Mouse (Mus musculus) kidney, embryonic 15.5 days (tissue): ENCODE results near the gene Dnm3. TPM values are rescaled to one million over a fixed set of nuclear protein-coding genes. Genes with fewer than 3 reads are reported as not detected.

ENCODE experiments used
- ATAC-seq: fragments of 200-750 bp; cut with Nextera tagmentation; replicated peaks from 2 replicates; pipeline ENCODE4 v1.8.0; 2017; ENCODE audit warnings: moderate TSS enrichment; ENCODE audit not compliant: low FRiP score
- H3K27ac ChIP-seq: fragments of 300-500 bp; sonication (generic); 2 replicates; pipeline ENCODE4 v1.5.1; 2015; ENCODE audit warnings: mild to moderate bottlenecking, inconsistent platforms
- H3K27me3 ChIP-seq: fragments of 300-500 bp; sonication (generic); 2 replicates; pipeline ENCODE4 v1.6.1; 2015; ENCODE audit warnings: inconsistent platforms
- H3K36me3 ChIP-seq: fragments of 300-500 bp; sonication (generic); 2 replicates; pipeline ENCODE4 v1.6.1; 2015; ENCODE audit warnings: inconsistent platforms
- H3K4me1 ChIP-seq: fragments of 300-500 bp; sonication (generic); 2 replicates; pipeline ENCODE4 v1.6.1; 2015; ENCODE audit warnings: inconsistent platforms
- H3K4me2 ChIP-seq: fragments of 300-500 bp; sonication (generic); 2 replicates; pipeline ENCODE4 v1.6.1; 2015; ENCODE audit warnings: moderate library complexity, mild to moderate bottlenecking, inconsistent platforms
- H3K4me3 ChIP-seq: fragments of 300-500 bp; sonication (generic); replicated peaks from 2 replicates; pipeline ENCODE4 v1.5.1; 2015; ENCODE audit warnings: mild to moderate bottlenecking, inconsistent platforms
- H3K9ac ChIP-seq: fragments of 300-500 bp; sonication (generic); 2 replicates; pipeline ENCODE4 v1.6.1; 2015; ENCODE audit warnings: mild to moderate bottlenecking, inconsistent platforms
- H3K9me3 ChIP-seq: fragments of 300-500 bp; sonication (generic); replicated peaks from 2 replicates; pipeline ENCODE4 v1.6.1; 2016; ENCODE audit warnings: inconsistent platforms
- WGBS: fragments of 180-500 bp; shearing (Covaris S2); methylation state at CpG from one replicate; pipeline ENCODE4 v1.1.7; 2015; ENCODE audit warnings: mixed read lengths; 5-methylcytosine and 5-hydroxymethylcytosine counted together
- polyA plus RNA-seq: library from polyadenylated mRNA; unstranded; fragments of >200 nt; fragmentation: Nextera tagmentation; extraction: Ambion mirVana; gene quantifications from 2 replicates; pipeline ENCODE4 v1.2.1, GENCODE M21; 2015

Dnm3 gene
- polyA plus RNA-seq, 1 experiment from 2014 or later = 7.6 TPM

DNA sequence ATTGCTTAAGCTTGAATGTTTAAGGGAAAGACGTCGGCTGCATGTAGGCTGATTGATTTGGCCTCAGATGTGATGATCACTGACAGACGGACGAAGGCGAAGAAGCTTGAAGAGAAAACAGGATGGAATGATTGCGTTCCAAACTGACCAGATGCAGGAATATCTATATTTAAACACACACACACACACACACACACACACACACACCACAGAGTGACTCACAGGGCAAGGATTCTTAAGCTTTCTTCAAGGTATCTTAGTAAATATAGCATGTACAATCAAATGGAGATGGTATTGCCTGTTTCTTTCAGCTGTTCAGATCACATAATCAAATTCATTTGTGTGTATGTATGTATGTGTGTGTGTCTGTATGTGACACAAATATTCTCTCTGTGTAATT, 425.1 kb downstream of the Dnm3 start:
- H3K9ac ChIP-seq = no peak overlapping the region
- H3K36me3 ChIP-seq = no peaks in the 10 kb centered on the region
- H3K4me2 ChIP-seq = no peak overlapping the region
- 90% methylated on average over 6 of the region's 6 CpGs for WGBS
- H3K4me3 ChIP-seq = no peak overlapping the region
- peaks cover 6% of the 10 kb centered on the region; the same call in 1 of the 2 replicates for H3K4me1 ChIP-seq
- 0 out of 2 replicates have a peak overlapping the region, but pooled peaks have one; percentile 72 for H3K27ac ChIP-seq
- ATAC-seq = no peak
- H3K9me3 ChIP-seq = no peaks in the 10 kb centered on the region
- no peaks in the 10 kb centered on the region for H3K27me3 ChIP-seq

DNA sequence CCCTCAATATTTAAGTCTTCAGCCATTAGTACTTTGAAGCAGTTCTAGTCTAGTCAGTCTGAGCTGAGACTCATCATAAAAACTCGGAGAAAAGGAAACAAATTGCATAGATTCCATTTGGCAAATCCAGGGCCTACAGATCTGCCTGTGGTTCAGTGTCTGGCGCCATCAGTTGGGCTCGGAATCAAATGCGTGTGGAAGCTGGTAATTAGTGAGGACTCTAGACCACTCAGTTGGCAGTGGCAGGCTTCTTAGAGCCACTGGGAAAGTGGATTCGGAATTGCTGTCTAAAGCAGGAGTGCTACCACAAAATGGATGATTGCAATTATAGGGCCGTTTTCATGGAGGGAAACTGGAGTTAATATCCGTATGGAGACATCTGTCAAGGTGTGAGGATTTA, 425.7 kb downstream of the Dnm3 start:
- Histone ChIP-seq H3K27me3 (no peaks in the 10 kb centered on the region), H3K9me3 (no peaks in the 10 kb centered on the region), H3K4me3 (no peak overlapping the region), H3K9ac (no peak overlapping the region), H3K4me1 (peaks cover 6% of the 10 kb centered on the region; the same call in 1 of the 2 replicates), H3K36me3 (no peaks in the 10 kb centered on the region), H3K27ac (no peak overlapping the region), H3K4me2 (no peak overlapping the region)
- WGBS = 72% methylated on average over 7 of the region's 7 CpGs
- no peak for ATAC-seq

DNA sequence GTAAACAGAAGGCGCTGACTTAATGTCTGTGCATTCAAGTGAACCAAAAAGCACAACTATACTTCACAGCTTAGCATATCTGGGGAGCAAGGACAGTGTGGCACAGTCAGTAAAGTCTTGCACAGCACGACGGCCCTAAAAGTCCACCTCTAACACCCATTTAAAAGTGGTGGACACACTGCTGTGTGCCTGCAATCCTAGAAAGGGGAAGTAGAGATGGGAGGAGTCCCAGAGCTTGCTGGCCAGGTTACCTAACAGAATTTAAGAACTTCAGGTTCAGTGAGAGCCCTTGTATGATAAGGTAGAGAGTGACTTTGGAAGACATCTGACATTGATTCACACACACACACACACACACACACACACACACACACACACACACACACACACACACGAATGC, 426.1 kb downstream of the Dnm3 start:
- peaks cover 6% of the 10 kb centered on the region; the same call in 1 of the 2 replicates for H3K4me1 ChIP-seq
- no peak for ATAC-seq
- H3K9me3 ChIP-seq = no peaks in the 10 kb centered on the region
- H3K27ac ChIP-seq = no peak overlapping the region
- H3K4me2 ChIP-seq = no peak overlapping the region
- H3K36me3 ChIP-seq = no peaks in the 10 kb centered on the region
- H3K27me3 ChIP-seq = no peaks in the 10 kb centered on the region
- H3K4me3 ChIP-seq = no peak overlapping the region
- 94% methylated on average over 4 of the region's 4 CpGs for WGBS
- no peak overlapping the region for H3K9ac ChIP-seq

DNA sequence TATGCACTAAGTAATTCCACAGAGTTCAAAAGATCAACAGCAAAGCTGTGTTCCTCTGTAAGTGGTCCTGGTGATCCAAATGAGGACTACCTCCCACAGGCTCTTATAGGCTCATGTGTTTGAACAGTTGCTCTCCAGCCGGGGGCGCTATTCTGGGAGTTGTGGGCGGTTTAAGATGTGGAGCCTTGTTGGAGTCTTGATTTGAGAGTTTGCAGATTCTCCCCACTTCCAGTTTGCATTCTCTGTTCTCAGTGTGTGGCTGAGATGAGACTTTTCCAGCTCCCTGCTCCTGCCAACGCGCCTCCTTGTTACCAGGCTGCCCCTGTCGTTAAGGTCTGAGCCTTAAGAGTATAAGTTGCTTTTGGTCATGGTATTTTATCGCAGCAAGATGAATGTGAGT, 430.2 kb downstream of the Dnm3 start:
- ATAC-seq = no peak
- H3K9me3 ChIP-seq = no peaks in the 10 kb centered on the region
- H3K36me3 ChIP-seq = no peaks in the 10 kb centered on the region
- WGBS = 85% methylated on average over 7 of the region's 7 CpGs
- no peak overlapping the region for H3K4me3 ChIP-seq
- no peak overlapping the region for H3K9ac ChIP-seq
- H3K27me3 ChIP-seq = no peaks in the 10 kb centered on the region
- H3K4me2 ChIP-seq = no peak overlapping the region
- H3K27ac ChIP-seq = no peak overlapping the region
- H3K4me1 ChIP-seq = peaks cover 10% of the 10 kb centered on the region

DNA sequence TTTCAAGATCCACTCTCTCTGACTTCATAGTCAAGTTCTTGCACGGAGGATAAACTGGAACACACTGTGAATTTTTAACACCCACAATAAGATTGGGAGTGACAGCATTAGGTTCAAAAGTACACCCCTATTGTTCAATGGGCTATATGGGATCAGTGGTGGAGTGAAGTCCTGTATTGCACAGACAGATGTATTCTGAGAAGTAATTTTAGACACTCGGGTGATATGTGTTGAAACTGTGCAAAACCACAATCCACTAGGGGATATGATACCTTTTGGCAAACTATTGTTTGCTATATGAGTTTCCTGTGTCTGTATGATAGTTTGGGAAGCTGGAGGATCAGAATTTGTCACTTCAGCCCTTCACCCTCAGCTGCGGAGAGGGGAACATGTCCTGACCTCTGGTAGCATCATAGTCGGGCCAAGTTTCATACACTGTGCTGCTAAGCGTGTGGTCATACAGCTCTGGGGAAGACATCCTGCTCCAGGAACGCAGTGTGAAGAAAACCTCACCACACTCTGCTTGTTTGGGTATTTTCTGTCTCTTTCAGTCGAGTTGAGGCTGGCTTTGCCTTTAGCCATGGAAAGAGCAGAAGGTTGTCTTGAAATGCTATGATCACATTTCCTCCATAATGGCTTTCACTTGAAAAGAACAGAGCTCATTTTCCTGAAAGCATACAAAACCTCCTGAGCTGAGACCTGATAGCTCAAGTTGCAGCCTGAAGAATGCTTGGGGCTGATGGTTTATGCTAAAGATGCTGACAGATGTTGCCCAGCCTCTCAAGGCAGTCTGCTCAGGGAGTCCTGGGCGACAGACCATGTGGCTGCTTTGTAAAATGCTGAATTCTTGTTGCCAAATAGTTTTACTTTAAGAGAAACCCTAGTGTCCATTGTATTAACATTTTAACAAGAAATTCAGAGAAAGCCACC, 433.8 kb downstream of the Dnm3 start:
- no peak for ATAC-seq
- peak overlapping the region; percentile 64 for H3K27ac ChIP-seq
- no peaks in the 10 kb centered on the region for H3K36me3 ChIP-seq
- H3K4me3 ChIP-seq = no peak overlapping the region
- H3K4me2 ChIP-seq = no peak overlapping the region
- no peak overlapping the region for H3K9ac ChIP-seq
- WGBS = 58% methylated on average over 8 of the region's 8 CpGs
- H3K4me1 ChIP-seq = peaks cover 24% of the 10 kb centered on the region
- H3K27me3 ChIP-seq = no peaks in the 10 kb centered on the region
- no peaks in the 10 kb centered on the region for H3K9me3 ChIP-seq

DNA sequence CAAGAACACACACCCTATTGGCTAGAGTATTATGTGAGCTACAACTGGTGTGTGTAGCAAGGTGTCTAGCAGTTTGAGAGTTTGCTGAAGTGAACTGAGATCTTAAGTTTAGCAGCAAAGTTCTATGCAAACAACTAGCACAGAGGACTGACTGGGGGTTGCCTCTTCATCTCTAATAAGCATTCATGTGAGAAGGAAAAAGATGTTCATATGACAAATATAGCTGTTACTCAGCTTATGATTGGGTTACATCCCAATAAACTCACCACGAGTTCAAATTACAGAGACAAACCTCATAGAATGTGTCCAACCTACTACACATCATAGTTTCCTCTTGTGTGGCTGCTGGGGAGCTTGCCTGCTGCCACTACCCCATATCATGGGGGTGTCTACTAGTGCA, 434.6 kb downstream of the Dnm3 start:
- Histone ChIP-seq H3K4me2 (no peak overlapping the region), H3K27me3 (no peaks in the 10 kb centered on the region), H3K4me1 (peaks cover 30% of the 10 kb centered on the region), H3K9ac (no peak overlapping the region), H3K27ac (no peak overlapping the region), H3K36me3 (no peaks in the 10 kb centered on the region), H3K9me3 (no peaks in the 10 kb centered on the region), H3K4me3 (no peak overlapping the region)
- ATAC-seq = no peak
- 88% methylated on average over 1 of the region's 1 CpGs for WGBS

DNA sequence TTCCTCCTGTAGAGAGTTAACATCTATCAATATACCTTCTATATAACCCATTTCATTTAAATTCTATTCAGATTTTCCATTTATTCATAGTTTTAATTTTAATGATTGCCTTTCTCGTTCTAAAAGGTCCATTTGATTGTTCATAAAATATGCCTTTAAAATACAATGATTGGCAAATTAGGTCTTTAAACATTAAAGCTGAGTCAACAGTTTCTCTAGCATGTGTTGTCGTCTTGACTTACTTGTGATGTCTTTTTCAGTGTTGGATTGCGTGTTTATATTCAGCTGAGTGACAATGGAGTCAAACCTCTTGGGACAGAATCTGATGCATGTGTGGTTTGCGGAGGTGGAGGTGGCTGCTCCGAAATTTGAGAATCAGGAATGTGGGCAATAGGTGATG, 435.4 kb downstream of the Dnm3 start:
- Histone ChIP-seq H3K27ac (no peak overlapping the region), H3K4me2 (no peak overlapping the region), H3K9ac (no peak overlapping the region), H3K27me3 (no peaks in the 10 kb centered on the region), H3K36me3 (no peaks in the 10 kb centered on the region), H3K4me1 (peaks cover 35% of the 10 kb centered on the region), H3K9me3 (no peaks in the 10 kb centered on the region), H3K4me3 (no peak overlapping the region)
- WGBS = 82% methylated on average over 5 of the region's 5 CpGs
- no peak for ATAC-seq

DNA sequence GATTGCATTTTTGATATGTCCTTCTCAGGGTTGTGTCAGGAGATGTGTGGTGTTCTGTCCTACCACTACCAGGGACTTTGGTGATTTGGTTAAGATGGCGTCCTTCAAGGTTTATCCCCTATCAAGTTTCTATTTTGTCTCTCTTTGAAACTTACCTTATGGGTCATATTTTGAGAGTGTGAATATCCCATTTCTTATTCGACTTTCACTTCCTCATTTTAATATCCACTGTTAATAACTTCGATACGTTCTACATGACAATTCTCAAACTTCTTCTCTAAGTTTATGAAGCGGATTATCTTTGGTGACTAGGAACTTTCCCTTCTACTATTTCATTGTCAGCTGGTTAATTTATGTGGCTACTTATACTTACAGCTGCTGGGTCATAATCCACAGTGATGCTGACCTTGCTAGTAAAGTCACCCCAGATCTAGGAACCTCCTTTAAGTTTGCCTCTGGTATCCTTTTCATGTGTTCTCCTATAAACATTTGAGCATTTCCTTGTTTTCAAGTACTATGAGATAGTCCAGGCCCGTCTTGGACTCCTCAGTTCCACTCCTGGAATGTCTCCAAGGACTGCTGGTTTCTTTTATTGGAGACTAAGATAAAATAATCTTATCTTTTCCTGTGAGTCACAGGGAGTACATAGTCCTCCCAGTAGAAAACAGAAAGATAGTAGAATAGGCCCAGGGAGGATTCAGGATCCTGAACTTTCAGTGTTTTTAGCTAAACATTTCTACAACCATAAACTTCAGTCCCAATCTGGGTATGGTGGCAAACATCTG, 437.2 kb downstream of the Dnm3 start:
- peak overlapping the region; percentile 89 for H3K27ac ChIP-seq
- H3K4me1 ChIP-seq = peaks cover 50% of the 10 kb centered on the region
- 59% methylated on average over 6 of the region's 6 CpGs for WGBS
- no peak overlapping the region for H3K9ac ChIP-seq
- H3K27me3 ChIP-seq = no peaks in the 10 kb centered on the region
- no peaks in the 10 kb centered on the region for H3K9me3 ChIP-seq
- H3K36me3 ChIP-seq = no peaks in the 10 kb centered on the region
- no peak for ATAC-seq
- no peak overlapping the region for H3K4me3 ChIP-seq
- H3K4me2 ChIP-seq = no peak overlapping the region

DNA sequence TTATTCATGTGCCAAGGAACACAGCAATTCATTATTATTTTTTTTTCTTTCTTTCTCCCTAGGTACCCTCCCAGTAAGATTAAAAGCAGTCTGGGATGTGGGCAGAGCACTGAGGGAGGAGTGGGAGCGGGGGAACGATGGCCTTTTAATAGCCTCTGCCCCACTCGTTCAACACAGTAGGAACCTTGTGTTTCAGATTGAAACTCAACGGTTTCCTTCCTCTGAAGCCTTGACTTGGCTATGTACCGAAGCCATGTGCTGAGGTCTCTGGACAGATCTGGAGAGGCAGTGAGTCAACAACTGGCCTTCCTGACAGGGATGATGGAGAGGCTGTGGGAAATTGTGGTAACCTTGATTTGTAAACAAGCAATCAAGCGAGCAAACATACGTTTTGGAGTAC, 438.0 kb downstream of the Dnm3 start:
- WGBS = 38% methylated on average over 7 of the region's 7 CpGs
- Histone ChIP-seq H3K4me1 (peaks cover 54% of the 10 kb centered on the region), H3K36me3 (no peaks in the 10 kb centered on the region), H3K27ac (peak overlapping the region; percentile 89), H3K9ac (no peak overlapping the region), H3K9me3 (no peaks in the 10 kb centered on the region), H3K27me3 (no peaks in the 10 kb centered on the region), H3K4me3 (no peak overlapping the region), H3K4me2 (no peak overlapping the region)
- no peak for ATAC-seq

DNA sequence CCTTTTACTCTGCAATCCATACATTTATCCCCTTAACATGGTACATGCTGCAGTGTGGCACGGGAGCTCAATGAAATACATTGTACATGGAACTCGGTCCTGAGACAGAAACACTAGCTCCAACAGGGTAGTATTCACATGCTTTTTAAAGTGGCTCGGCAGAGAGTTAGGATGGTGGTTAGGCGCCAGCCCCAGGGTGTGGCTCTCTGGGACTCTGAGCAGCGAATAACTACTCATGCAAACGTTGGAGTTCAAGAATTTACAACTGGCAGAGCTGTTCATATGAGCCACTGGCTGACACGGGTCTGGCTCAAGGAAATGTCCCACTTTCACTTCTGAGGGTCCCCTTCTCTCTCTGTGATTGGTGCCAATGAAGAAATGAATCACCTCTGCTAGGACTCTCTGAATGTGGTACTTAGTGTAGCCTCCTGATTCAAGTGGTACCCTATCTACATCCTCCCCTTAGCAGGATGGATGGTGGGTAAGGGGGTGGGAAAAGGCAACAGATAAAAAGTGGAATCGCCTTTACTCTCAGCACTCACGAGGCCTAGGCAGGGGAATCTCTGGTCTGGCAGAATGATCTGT, 438.7 kb downstream of the Dnm3 start:
- ATAC-seq = no peak; the same call in 1 of the 2 replicates
- 47% methylated on average over 9 of the region's 9 CpGs for WGBS
- Histone ChIP-seq H3K9ac (no peak overlapping the region), H3K4me3 (no peak overlapping the region), H3K4me2 (no peak overlapping the region), H3K9me3 (no peaks in the 10 kb centered on the region), H3K27me3 (no peaks in the 10 kb centered on the region), H3K36me3 (no peaks in the 10 kb centered on the region), H3K4me1 (peaks cover 47% of the 10 kb centered on the region), H3K27ac (peak overlapping the region; percentile 89)

DNA sequence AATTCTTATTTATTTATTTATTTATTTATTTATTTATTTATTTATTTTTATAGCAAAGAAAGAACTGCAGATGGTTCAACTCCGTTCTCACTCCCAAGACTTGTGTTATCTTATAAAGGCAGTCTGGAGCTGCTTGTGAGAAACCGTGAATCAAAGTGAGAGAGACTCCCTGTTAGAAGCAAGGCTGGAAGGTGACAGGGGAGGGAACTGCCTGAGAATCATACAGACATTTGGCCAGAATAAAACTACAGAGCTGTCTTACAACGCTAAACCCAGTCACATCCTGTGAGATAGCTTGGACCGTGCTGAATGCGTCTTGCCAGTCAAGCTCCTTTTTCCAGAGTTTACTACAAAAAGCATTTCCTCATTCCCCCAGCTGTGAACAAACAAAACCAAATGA, 439.4 kb downstream of the Dnm3 start:
- no peaks in the 10 kb centered on the region for H3K9me3 ChIP-seq
- no peaks in the 10 kb centered on the region for H3K36me3 ChIP-seq
- no peak overlapping the region for H3K9ac ChIP-seq
- H3K4me3 ChIP-seq = no peak overlapping the region
- H3K4me1 ChIP-seq = peaks cover 45% of the 10 kb centered on the region
- no peak overlapping the region for H3K4me2 ChIP-seq
- H3K27ac ChIP-seq = peak overlapping the region; percentile 89
- 48% methylated on average over 5 of the region's 5 CpGs for WGBS
- H3K27me3 ChIP-seq = no peaks in the 10 kb centered on the region
- peak; percentile 44 for ATAC-seq

DNA sequence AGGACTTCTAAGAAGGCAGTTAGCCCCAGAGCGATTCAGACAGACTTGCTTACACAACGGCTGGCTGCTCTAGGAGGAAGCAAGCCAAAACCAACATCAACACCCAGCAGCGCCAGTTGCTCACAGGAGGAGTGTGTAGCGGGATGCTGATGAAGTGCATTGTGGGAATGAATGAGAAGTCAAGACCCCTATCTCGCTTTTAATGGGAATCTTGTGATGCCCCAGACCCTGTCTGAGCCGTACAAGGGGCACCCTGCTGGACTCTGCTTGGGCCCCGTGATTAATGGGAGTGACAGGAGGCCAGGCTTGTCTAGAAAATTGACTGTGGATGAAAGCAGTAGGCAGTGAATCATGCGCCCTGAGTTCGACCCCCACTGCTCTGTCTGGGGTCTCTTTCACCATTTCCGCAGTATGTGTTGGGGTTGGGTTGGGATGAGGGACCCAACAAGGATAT, 439.8 kb downstream of the Dnm3 start:
- Histone ChIP-seq H3K4me2 (0 out of 2 replicates have a peak overlapping the region, but pooled peaks have one; percentile 21), H3K27ac (peak overlapping the region; percentile 89), H3K4me1 (peaks cover 45% of the 10 kb centered on the region), H3K27me3 (no peaks in the 10 kb centered on the region), H3K36me3 (no peaks in the 10 kb centered on the region), H3K9me3 (no peaks in the 10 kb centered on the region), H3K4me3 (no peak overlapping the region), H3K9ac (no peak overlapping the region)
- peak; percentile 92 for ATAC-seq
- WGBS = 48% methylated on average over 10 of the region's 10 CpGs
